ENCODE assay signal across 11 mouse cellular contexts in genomic region chr19:45608648-45609339, GRCm38 (mm10).
"Had no signal": no experiment of that assay in that cellular context is flagged by ENCODE, and none has a peak within 500 bp of the region (broad histone marks: within the 10 kb centered on the region; RNA-seq: fewer than 3 reads in every experiment).

No protein-coding gene starts in this region.

- DNase-seq: kidney, adult 8-10 months; kidney, postnatal 25 days; layer of hippocampus, postnatal 36 days; lung, embryonic 14.5 days; lung, postnatal 10 days; lung, postnatal 4 days; right cerebral cortex, postnatal 14 days; thymus, postnatal 36 days had no signal

- H3K27me3 ChIP-seq: midbrain, embryonic 15.5 days had no signal

- H3K27ac ChIP-seq: midbrain, embryonic 15.5 days had no signal

- H3K9me3 ChIP-seq: midbrain, embryonic 10.5 days; midbrain, embryonic 15.5 days had no signal

- H3K4me3 ChIP-seq: midbrain, embryonic 10.5 days; midbrain, embryonic 15.5 days had no signal

- H3K36me3 ChIP-seq: midbrain, embryonic 10.5 days; midbrain, embryonic 15.5 days had no signal

- ATAC-seq: midbrain, embryonic 15.5 days had no signal

- H3K9ac ChIP-seq: lung, embryonic 14.5 days; midbrain, embryonic 15.5 days had no signal

- H3K4me2 ChIP-seq: liver, embryonic 11.5 days; lung, embryonic 14.5 days; midbrain, embryonic 15.5 days had no signal
